Mouse (Mus musculus): Measurements from ENCODE around the gene Slc35f1. TPM values are rescaled to one million over a fixed set of nuclear protein-coding genes. Genes with fewer than 3 reads are reported as not detected.

Gene Slc35f1
- polyA plus RNA-seq, 1 experiment = 2.9 TPM

DNA sequence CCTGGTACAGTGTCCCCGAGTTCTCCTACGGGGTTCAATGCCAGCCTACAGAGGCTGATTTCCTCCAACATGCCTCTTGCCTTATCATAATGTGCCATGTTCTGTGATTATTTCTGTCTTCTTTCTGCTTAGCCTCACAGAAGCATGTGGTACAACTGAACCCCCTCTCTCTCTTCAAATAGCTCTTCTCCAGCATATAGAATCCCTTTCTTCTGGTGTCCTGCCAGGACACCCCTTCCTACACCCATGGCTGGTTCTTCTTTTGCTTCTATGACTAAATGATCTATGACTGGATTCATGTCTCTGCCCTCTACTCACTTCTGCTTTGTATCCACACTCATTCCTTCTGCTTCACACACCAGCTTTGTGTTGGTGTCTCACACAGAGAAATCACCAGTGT is 430.3 kb downstream of the Slc35f1 start:
- 97% methylated on average over 2 of the region's 2 CpGs for WGBS

DNA sequence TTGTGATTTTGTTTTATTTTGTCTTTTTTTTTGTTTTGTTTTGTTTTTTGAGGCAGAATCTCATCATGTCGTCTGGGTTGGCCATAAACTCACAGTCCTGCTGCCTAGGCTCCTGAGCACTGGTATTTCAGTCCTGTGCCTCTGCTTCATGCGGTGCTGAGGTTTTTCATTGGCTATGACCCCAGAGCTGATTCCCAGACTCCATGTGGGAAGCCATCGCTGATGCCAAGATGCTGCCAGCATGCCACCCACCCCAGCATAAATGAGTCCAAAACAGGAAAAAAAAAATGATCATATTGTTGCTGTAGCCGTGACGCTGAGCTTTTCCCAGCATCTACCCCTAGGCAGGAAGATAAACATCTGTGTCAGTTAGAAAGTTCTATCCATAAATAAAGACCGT is 434.0 kb downstream of the Slc35f1 start:
- WGBS = 64% methylated on average over 6 of the region's 6 CpGs
- Histone ChIP-seq H3K36me3 (ENCODE audit: control insufficient read depth, insufficient read depth, low read length) (no peaks in the 10 kb centered on the region), H3K27ac (ENCODE audit: insufficient read depth, low read depth, low read length) (no peak overlapping the region), H3K27me3 (replicated peaks; ENCODE audit: control insufficient read depth, insufficient read depth, low read length) (no peaks in the 10 kb centered on the region), H3K4me1 (ENCODE audit: control insufficient read depth, insufficient read depth, low read length) (no peaks in the 10 kb centered on the region), H3K4me3 (ENCODE audit: insufficient read depth, low read depth, low read length) (no peak overlapping the region)
- DNase-seq = no peak
- no peak for TF ChIP-seq POLR2A (IDR thresholded peaks at IDR 0.05; ENCODE audit: low read depth, low read length)
- no peak for TF ChIP-seq CTCF (conservative IDR thresholded peaks at IDR 0.05; ENCODE audit: insufficient read depth, insufficient read length, low read depth, low read length)

More for the DNA sequence above, 430.3 kb downstream of the Slc35f1 start:
- Histone ChIP-seq H3K36me3 (ENCODE audit: control insufficient read depth, insufficient read depth, low read length) (no peaks in the 10 kb centered on the region), H3K4me3 (ENCODE audit: insufficient read depth, low read depth, low read length) (no peak overlapping the region), H3K4me1 (ENCODE audit: control insufficient read depth, insufficient read depth, low read length) (no peaks in the 10 kb centered on the region), H3K27me3 (replicated peaks; ENCODE audit: control insufficient read depth, insufficient read depth, low read length) (no peaks in the 10 kb centered on the region), H3K27ac (ENCODE audit: insufficient read depth, low read depth, low read length) (no peak overlapping the region)
- TF ChIP-seq CTCF (conservative IDR thresholded peaks at IDR 0.05; ENCODE audit: insufficient read depth, insufficient read length, low read depth, low read length) (no peak), POLR2A (IDR thresholded peaks at IDR 0.05; ENCODE audit: low read depth, low read length) (no peak)
- no peak for DNase-seq

DNA sequence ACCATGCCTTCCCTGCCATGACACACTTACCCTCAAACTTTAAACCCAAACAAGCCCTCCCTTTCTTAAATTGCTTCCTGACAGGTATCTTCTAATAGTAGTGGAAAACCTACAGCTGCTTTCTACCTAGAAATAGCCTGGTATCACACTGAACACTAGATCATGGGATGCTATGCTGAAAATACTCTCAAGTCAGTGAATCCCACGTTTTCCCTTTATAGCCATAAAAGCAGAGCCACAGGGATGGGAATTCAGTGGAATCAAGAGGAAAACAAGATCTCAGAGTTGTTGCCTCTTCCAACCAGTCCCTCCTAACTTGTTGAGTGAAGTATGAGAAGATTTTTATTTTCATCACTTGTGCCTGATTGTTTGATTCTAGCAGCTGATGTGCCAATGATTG is 442.4 kb downstream of the Slc35f1 start:
- no peak for TF ChIP-seq POLR2A (IDR thresholded peaks at IDR 0.05; ENCODE audit: low read depth, low read length)
- TF ChIP-seq CTCF (conservative IDR thresholded peaks at IDR 0.05; ENCODE audit: insufficient read depth, insufficient read length, low read depth, low read length) = no peak
- no peaks in the 10 kb centered on the region for H3K4me1 ChIP-seq (ENCODE audit: control insufficient read depth, insufficient read depth, low read length)
- no peaks in the 10 kb centered on the region for H3K36me3 ChIP-seq (ENCODE audit: control insufficient read depth, insufficient read depth, low read length)
- no peaks in the 10 kb centered on the region for H3K27me3 ChIP-seq (replicated peaks; ENCODE audit: control insufficient read depth, insufficient read depth, low read length)
- WGBS = 75% methylated on average over 1 of the region's 1 CpGs
- no peak overlapping the region for H3K4me3 ChIP-seq (ENCODE audit: insufficient read depth, low read depth, low read length)
- H3K27ac ChIP-seq (ENCODE audit: insufficient read depth, low read depth, low read length) = no peak overlapping the region
- no peak for DNase-seq

DNA sequence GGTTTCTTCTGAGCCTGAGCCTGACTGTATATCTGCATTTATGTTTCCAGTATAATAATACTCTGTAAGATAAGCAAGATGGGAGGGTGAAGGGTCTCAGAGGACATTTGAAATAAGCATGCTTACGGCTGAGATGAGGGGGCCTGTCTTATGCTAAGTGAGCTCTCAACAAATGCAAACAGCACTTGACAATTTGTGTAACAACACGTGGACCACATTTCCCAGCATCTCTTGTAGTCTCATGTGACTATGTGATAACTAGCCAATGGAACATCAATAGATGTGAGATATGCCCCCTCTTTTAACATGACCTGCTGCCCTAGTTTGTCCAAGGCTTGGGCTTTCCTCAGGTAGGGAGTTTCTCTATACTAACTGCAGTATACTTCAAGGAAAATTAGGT is 460.0 kb downstream of the Slc35f1 start:
- no peak for TF ChIP-seq CTCF (conservative IDR thresholded peaks at IDR 0.05; ENCODE audit: insufficient read depth, insufficient read length, low read depth, low read length)
- TF ChIP-seq POLR2A (IDR thresholded peaks at IDR 0.05; ENCODE audit: low read depth, low read length) = no peak
- Histone ChIP-seq H3K4me3 (ENCODE audit: insufficient read depth, low read depth, low read length) (no peak overlapping the region), H3K4me1 (ENCODE audit: control insufficient read depth, insufficient read depth, low read length) (no peaks in the 10 kb centered on the region), H3K27ac (ENCODE audit: insufficient read depth, low read depth, low read length) (no peak overlapping the region), H3K36me3 (ENCODE audit: control insufficient read depth, insufficient read depth, low read length) (no peaks in the 10 kb centered on the region), H3K27me3 (replicated peaks; ENCODE audit: control insufficient read depth, insufficient read depth, low read length) (no peaks in the 10 kb centered on the region)
- WGBS = 86% methylated on average over 2 of the region's 2 CpGs
- no peak for DNase-seq

DNA sequence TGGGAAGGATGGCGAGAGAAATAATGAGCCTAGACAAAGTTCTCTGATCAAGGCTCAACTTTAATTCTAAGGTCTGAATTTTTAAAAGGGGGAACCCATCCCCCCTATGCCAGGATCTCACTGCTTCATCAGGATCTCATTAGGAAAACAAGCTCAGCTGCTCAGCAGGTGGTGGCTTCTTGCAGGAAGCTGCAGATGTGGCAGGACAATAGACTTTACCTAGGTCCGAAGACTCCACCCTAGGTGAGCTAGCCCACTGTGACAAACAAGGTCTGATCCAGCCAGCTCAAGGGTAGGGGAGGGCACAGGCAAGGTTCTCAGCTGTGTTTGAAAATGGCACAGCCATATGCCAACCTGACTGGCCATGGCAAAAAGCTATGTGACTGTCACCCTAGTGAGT is 460.6 kb downstream of the Slc35f1 start:
- Histone ChIP-seq H3K36me3 (ENCODE audit: control insufficient read depth, insufficient read depth, low read length) (no peaks in the 10 kb centered on the region), H3K4me1 (ENCODE audit: control insufficient read depth, insufficient read depth, low read length) (no peaks in the 10 kb centered on the region), H3K27ac (ENCODE audit: insufficient read depth, low read depth, low read length) (no peak overlapping the region), H3K4me3 (ENCODE audit: insufficient read depth, low read depth, low read length) (no peak overlapping the region), H3K27me3 (replicated peaks; ENCODE audit: control insufficient read depth, insufficient read depth, low read length) (no peaks in the 10 kb centered on the region)
- no peak for DNase-seq
- TF ChIP-seq POLR2A (IDR thresholded peaks at IDR 0.05; ENCODE audit: low read depth, low read length) (no peak), CTCF (conservative IDR thresholded peaks at IDR 0.05; ENCODE audit: insufficient read depth, insufficient read length, low read depth, low read length) (no peak)
- WGBS = 92% methylated on average over 2 of the region's 2 CpGs

DNA sequence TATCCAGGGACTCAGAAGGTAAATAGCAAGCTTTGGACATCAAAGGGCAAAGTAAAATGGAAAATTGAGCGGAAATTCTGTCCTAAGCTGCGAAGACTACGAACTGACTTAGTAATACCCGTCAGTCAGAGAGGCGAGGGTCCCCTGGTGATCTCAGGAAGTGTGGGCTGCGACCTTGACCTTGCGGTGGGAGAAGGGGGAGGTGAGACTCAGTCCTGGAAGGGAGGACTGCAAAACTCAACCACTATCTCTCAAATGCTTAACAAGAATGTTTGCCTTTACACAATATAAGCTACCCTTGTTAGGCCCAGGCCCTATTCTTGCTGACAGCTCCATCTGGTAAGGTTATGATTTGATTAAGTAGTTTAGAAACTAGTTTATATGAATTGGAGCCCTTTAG is 466.0 kb downstream of the Slc35f1 start:
- TF ChIP-seq POLR2A (IDR thresholded peaks at IDR 0.05; ENCODE audit: low read depth, low read length) (no peak), CTCF (conservative IDR thresholded peaks at IDR 0.05; ENCODE audit: insufficient read depth, insufficient read length, low read depth, low read length) (no peak)
- H3K4me1 ChIP-seq (ENCODE audit: control insufficient read depth, insufficient read depth, low read length) = no peaks in the 10 kb centered on the region
- no peaks in the 10 kb centered on the region for H3K27me3 ChIP-seq (replicated peaks; ENCODE audit: control insufficient read depth, insufficient read depth, low read length)
- DNase-seq = no peak
- no peak overlapping the region for H3K4me3 ChIP-seq (ENCODE audit: insufficient read depth, low read depth, low read length)
- H3K27ac ChIP-seq (ENCODE audit: insufficient read depth, low read depth, low read length) = no peak overlapping the region
- 63% methylated on average over 7 of the region's 7 CpGs for WGBS
- H3K36me3 ChIP-seq (ENCODE audit: control insufficient read depth, insufficient read depth, low read length) = no peaks in the 10 kb centered on the region

DNA sequence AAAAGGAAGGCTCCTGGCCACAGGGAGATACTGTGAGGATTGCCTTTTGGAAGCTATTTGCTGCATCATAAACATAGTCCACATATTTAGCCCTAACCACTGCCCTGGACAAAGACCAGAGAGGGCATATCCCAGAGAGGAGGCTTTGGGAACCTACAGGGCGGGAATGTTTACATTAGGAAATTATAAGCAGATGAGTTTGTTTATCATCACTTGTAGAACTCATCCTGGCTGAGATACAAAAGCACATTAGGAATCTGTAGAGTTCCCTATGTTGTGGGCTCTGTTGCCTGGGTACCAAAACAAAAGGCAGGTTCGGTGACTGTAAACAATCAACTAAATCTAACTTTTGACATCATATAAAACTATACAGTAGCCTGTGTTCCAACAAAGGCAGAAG is 467.4 kb downstream of the Slc35f1 start:
- DNase-seq = no peak
- Histone ChIP-seq H3K4me1 (ENCODE audit: control insufficient read depth, insufficient read depth, low read length) (no peaks in the 10 kb centered on the region), H3K27me3 (replicated peaks; ENCODE audit: control insufficient read depth, insufficient read depth, low read length) (no peaks in the 10 kb centered on the region), H3K27ac (ENCODE audit: insufficient read depth, low read depth, low read length) (no peak overlapping the region), H3K4me3 (ENCODE audit: insufficient read depth, low read depth, low read length) (no peak overlapping the region), H3K36me3 (ENCODE audit: control insufficient read depth, insufficient read depth, low read length) (no peaks in the 10 kb centered on the region)
- WGBS = 95% methylated on average over 2 of the region's 2 CpGs
- TF ChIP-seq CTCF (conservative IDR thresholded peaks at IDR 0.05; ENCODE audit: insufficient read depth, insufficient read length, low read depth, low read length) (no peak), POLR2A (IDR thresholded peaks at IDR 0.05; ENCODE audit: low read depth, low read length) (no peak)
